Mouse (Mus musculus) cerebellum, adult 11-12 months (tissue): ENCODE data around the gene Lacc1.
"Not testable (repeated sequence)": the region's sequence is repeated elsewhere in the genome, so short reads cannot be mapped to it uniquely, and the experiment has no call there.

Experiments used
- DNase-seq: peaks from one replicate; pipeline ENCODE4 v3.0.0; 2022

Lacc1 gene

DNA sequence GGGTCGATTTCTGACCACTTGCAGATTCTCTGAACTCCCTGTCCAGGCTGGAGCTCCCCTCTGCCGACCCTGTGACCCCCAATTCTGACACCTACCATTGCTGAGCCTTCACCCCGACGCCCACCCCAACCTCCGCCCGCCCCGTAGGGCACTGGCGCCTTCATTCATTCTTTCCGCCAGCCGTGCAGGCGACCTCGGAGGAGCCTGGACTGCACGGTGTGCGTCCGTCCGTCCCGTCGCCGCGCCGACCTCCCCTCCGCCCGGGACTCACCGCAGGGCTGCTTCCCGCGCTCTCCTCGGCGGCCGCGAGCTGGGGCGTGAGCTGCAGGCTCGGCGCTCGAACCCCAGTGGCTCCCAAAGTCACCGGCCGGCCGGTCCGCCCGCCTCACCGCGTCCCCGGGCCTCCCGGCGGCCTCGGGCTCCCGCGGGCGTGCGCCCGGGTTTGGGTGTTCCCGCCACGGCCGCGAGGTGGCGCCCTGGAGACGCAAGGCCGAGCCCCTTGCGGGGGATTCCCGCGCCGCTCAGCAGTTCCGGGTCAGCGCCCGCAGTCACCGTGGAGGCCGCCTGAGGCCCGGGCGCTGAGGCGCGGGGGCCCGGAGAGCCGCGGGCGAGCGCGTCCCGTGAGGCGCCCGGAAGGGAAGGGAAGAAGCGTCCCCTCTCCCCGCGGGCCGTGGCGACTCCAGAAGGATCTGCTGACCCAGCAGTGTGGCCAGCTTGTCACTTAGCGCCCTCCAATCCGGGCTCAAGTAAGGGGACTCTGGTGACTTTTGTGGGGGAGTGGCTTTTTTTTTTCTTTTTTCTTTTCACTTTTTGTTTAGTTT lies at the start of gene Lacc1, which contains the start of gene Ccdc122:
Lacc1 (minus strand) TSS at position 679 of the 821 bp plus-strand sequence.
Ccdc122 (plus strand) TSS at position 547 of the 821 bp plus-strand sequence.
- DNase-seq: peak; percentile 5

- DNase-seq: no peak
Measured at GRCm38 (mm10) chr14:77081248-77081647, 44.5 kb upstream of the Lacc1 start.

DNA sequence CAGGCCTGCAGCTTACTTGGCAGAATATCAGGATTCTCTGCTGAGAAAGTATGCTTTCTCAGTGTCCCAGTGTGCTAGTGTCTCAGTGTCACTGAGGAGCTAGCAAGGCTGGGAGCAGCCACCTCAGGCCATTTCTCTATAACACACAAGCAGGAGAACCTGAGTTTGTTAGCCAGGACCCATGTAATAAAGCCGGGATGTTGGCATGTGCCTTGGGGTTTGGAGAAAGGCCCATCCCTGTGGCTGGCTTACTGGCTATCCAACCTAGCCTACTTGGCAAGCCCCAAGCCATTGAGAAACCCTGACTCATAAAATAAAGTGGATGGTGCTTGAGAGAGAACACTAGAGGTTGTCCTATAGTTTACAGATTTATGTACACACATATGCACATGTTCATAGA lies 32.7 kb upstream of the Lacc1 start:
- no peak for DNase-seq

DNA sequence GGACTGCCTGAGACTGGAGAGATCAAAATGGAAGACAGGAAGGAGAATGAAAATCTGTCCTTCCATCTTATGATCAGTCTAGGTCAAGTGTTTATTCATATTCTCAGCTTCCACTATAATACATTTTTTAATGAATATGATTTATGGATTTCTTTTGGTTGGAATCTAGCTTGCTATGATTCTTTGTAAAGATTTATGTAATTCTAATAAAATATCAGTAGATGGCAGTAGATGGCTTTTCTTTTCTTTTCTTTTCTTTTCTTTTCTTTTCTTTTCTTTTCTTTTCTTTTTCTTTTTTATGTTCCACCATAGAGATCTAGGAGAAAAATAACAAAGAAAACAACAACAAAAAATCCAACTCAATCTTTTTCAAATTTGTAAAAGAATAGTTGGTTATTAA lies 16.6 kb upstream of the Lacc1 start:
- no peak for DNase-seq

- DNase-seq: no peak
Measured at GRCm38 (mm10) chr14:77037832-77038425, 1.2 kb upstream of the Lacc1 start.

- no peak for DNase-seq
Measured at GRCm38 (mm10) chr14:77037330-77037729, 626 bp upstream of the Lacc1 start.

DNA sequence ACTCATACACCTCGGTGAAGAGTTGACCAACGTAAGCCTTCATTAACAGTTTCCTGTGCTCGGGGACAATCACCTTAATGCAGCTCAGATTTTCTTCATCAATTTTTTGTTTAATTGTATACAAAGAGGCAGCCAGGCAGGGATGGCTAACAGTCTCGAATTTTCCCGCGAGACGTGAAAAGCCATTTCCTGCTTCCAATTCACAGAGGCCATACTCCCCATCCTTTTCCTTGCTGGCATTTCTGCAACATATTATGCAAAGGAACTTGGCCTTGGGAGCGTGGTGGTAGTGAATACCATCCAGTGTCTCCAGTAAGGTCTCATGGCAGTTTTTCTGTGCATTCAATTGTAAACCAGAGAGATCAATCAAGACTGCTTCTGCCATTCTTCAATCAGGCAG lies 1.7 kb downstream of the Lacc1 start:
- no peak for DNase-seq

GRCm38 (mm10) chr14:77034175-77034915 lies 2.4 kb downstream of the Lacc1 start:
- DNase-seq: no peak

- DNase-seq: no peak
Measured at GRCm38 (mm10) chr14:77033391-77033790, 3.3 kb downstream of the Lacc1 start.

GRCm38 (mm10) chr14:77032433-77032832 lies 4.3 kb downstream of the Lacc1 start:
- DNase-seq: no peak

DNA sequence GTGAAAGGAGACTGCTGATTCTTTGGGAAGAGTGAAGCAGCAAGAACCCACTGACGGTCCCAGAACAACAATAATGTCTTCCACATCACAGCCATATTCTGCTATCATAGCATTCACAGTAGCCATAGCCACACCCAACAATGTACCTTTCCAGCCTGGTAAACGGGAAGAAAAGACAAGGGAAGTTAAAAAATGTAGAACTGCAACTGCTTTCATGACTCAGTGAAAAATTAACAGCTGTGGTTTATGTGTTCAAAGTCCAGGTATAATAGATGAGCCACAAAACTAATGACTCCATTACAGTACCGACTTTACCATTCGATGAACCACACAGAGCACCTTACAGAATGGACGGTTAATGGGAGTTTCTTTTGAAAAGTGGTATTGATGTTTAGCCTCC lies 5.9 kb downstream of the Lacc1 start:
- DNase-seq: no peak

DNA sequence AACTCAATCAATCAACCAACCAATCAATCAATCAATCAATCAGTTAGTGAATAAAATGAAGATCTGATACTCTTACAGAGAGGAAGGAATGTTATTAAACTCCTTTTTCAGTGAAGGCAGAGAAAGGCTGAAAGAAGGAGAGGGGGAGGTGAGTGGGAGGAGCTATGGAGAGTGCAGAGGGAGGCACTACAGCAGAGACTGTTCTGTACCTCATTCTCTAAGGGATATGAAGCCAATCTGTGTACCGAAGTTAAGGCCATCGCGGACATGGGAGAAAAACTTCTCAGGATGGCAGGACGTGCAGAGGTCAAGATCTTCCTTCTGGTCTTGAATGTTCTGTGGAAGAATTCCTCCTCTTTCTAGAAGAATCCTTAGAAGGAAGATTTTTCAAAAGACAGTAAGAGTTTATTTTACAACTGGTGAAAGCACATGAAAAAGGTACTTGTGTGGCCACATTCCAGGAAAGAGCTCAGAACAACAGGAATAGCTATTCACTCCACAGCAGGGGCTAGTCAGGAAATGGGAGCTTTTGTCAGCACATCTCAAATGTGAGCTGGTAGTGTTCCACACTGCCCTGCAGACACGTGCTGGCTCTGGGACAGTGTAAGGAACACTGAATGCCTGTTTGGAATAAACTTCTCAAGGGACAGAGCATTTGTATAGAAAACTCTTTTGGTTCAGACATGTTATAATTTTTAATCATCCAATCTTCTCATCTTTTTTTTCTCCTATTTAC lies 7.2 kb downstream of the Lacc1 start:
- DNase-seq: no peak

GRCm38 (mm10) chr14:77024499-77024898 lies 12.2 kb downstream of the Lacc1 start:
- DNase-seq: no peak

- DNase-seq: no peak
Measured at GRCm38 (mm10) chr14:77017211-77017610, 19.5 kb downstream of the Lacc1 start.

DNA sequence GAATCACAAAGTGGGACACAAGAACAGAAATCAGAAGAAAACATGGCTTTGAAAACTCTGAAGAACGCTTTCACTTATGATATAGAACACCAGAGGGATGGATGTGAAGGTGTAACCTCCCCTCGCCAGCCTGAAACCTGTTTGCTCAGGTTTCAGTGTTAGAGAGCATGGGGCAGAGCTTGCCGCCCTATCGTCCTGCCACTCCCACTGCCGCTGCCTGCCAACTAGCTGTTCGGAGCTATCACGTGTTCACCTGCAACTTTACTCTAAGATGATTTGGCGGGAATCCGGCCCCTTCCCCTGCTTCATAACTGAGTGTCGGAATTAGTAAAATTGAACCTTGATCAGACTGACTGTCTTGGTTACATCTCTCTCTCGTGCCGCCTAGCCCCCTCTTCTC lies 19.9 kb downstream of the Lacc1 start:
- DNase-seq: not testable (repeated sequence)

- DNase-seq: peak; percentile 40
Measured at GRCm38 (mm10) chr14:77011804-77012203, 24.9 kb downstream of the Lacc1 start.

GRCm38 (mm10) chr14:77008238-77008637 lies 28.5 kb downstream of the Lacc1 start:
- DNase-seq: peak; percentile 58

GRCm38 (mm10) chr14:77005566-77005965 lies 31.1 kb downstream of the Lacc1 start:
- DNase-seq: no peak

GRCm38 (mm10) chr14:77004740-77005139 lies 32.0 kb downstream of the Lacc1 start:
- no peak for DNase-seq

DNA sequence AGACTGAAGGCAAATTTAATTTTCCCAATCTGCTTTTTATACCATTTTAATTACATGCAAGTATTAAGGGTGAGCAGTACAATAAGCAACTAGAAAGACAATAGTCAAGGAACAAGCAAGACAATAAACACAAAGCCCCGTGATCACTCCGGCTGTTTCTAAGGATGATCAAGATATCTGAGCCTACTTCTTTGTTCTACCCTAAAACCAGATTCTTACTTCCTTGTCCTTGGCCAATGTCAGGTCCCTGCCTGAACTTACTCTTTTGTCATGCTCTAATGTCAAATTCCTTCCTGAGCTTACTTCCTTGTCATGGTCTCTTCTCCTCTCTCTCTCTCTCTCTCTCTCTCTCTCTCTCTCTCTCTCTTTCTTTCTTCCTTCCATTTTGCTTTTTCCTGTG lies 46.4 kb downstream of the Lacc1 start:
- DNase-seq: not testable (repeated sequence)

- DNase-seq: no peak
Measured at GRCm38 (mm10) chr14:76981781-76982180, 54.9 kb downstream of the Lacc1 start.

DNA sequence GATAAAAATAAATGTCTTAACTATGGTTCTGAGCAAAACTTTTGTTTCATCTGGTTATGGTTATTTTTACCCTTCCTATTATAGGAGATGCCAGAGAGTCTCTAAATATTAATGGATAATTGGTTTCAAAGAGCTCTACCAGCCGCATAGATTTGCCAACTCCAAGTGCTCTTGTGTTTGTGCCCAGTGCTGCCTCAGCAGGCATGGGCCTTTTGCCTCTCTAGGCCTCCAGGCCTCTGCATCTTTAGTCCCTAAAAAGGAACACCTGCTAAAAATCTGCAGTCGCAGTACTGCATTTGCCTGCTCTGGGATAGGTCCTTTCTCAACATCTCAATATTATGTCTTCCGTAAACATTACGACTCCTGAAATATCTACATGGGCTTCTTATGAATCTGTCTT lies 55.5 kb downstream of the Lacc1 start:
- no peak for DNase-seq

DNA sequence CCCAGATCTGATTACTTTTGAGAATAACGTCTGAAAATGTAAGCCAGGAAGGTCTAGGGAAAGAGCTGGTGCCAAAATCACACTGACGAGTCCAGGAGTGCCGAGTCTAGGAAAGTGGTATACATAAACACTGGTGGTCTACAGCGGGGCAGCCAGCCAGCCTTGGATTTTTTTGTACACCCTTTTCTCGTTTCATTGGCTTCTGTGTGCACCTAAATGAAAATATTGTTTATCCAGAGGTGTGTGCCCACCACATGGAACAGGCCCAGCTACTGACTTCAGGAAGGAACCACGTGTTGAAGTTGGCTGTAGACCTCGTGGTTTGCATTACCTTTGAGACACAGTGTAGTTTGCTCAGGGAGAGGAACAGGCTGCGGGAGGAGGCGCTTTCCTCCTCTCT lies 57.1 kb downstream of the Lacc1 start:
- DNase-seq: no peak
